22 mouse cellular contexts compared by ENCODE assay signal in genomic region chr3:41151989-41152388, GRCm38 (mm10).
DNase-seq lines count a peak whose midpoint lies in the region; ATAC-seq and TF ChIP-seq lines count a peak whose summit lies in the region.
"Had no signal": no experiment of that assay in that cellular context is flagged by ENCODE, and none has a peak within 500 bp of the region (broad histone marks: within the 10 kb centered on the region; RNA-seq: fewer than 3 reads in every experiment).

No protein-coding gene starts in this region.

- no peak for TF ChIP-seq CTCF in intestine, postnatal 0 days (IDR thresholded peaks at IDR 0.05; ENCODE audit: low read depth)
- no peak for TF ChIP-seq CTCF in stomach, postnatal 0 days (IDR thresholded peaks at IDR 0.05; ENCODE audit: low read depth)

- no peaks in the 10 kb centered on the region for H3K4me1 ChIP-seq in intestine, embryonic 14.5 days (replicated peaks; ENCODE audit: control insufficient read depth, insufficient read depth, low read length)
- H3K4me1 ChIP-seq in intestine, postnatal 0 days (replicated peaks; ENCODE audit: control insufficient read depth, insufficient read depth, low read length): 0 out of 2 replicates have a peak, but pooled peaks cover 3% of the 10 kb centered on the region
- H3K4me1 ChIP-seq in stomach, postnatal 0 days (replicated peaks; ENCODE audit: control insufficient read depth, insufficient read depth): no peaks in the 10 kb centered on the region
- H3K4me1 ChIP-seq: forebrain, embryonic 10.5 days; hindbrain, embryonic 12.5 days; hindbrain, embryonic 15.5 days had no signal

- H3K4me2 ChIP-seq in intestine, embryonic 14.5 days (ENCODE audit: low read length): no peak overlapping the region
- H3K4me2 ChIP-seq in intestine, postnatal 0 days (replicated peaks; ENCODE audit: low read depth): no peak overlapping the region
- H3K4me2 ChIP-seq in stomach, postnatal 0 days (replicated peaks; ENCODE audit: low read depth): no peak overlapping the region
- H3K4me2 ChIP-seq: heart, embryonic 13.5 days; hindbrain, embryonic 12.5 days; hindbrain, embryonic 15.5 days had no signal

- no peak overlapping the region for H3K4me3 ChIP-seq in intestine, embryonic 14.5 days (ENCODE audit: low read depth, low read length)
- no peak overlapping the region for H3K4me3 ChIP-seq in intestine, postnatal 0 days (ENCODE audit: low read depth, low read length)
- no peak overlapping the region for H3K4me3 ChIP-seq in stomach, postnatal 0 days (ENCODE audit: low read depth, low read length)
- H3K4me3 ChIP-seq: forebrain, embryonic 10.5 days; gastrocnemius, adult 2 months; heart, embryonic 13.5 days; hindbrain, embryonic 12.5 days; hindbrain, embryonic 15.5 days had no signal

- H3K27me3 ChIP-seq in intestine, embryonic 14.5 days (replicated peaks; ENCODE audit: control insufficient read depth, insufficient read depth, low read length): no peaks in the 10 kb centered on the region
- no peaks in the 10 kb centered on the region for H3K27me3 ChIP-seq in intestine, postnatal 0 days (replicated peaks; ENCODE audit: control insufficient read depth, insufficient read depth, low read length)
- H3K27me3 ChIP-seq in stomach, postnatal 0 days (ENCODE audit: control insufficient read depth, insufficient read depth, low read length): no peaks in the 10 kb centered on the region
- H3K27me3 ChIP-seq: heart, embryonic 13.5 days; hindbrain, embryonic 12.5 days; hindbrain, embryonic 15.5 days had no signal

- ATAC-seq in intestine, embryonic 14.5 days (replicated peaks; ENCODE audit: low FRiP score, low TSS enrichment, low read depth): no peak
- no peak for ATAC-seq in intestine, postnatal 0 days
- peak; percentile 88 for ATAC-seq in stomach, postnatal 0 days (ENCODE audit: low FRiP score, low TSS enrichment)
- ATAC-seq: activated CD4-positive, CD25-positive, alpha-beta regulatory T cell, adult 4 months; forebrain, embryonic 14.5 days; forebrain, postnatal 0 days had no signal

- intact Hi-C loops in heart, postnatal 14 days (cut with DNase I): no loop called here

- TF ChIP-seq EP300 in stomach, postnatal 0 days (optimal IDR thresholded peaks at IDR 0.05): no peak

- peak; percentile 24 for DNase-seq in heart, adult 11 months
- DNase-seq in heart, postnatal 14 days: no peak
- peak; percentile 44 for DNase-seq in intestine, embryonic 14.5 days (ENCODE audit: low spot score)
- DNase-seq in stomach, postnatal 0 days (ENCODE audit: low spot score): no peak
- no peak for DNase-seq in adrenal gland, adult (ENCODE audit: inconsistent age in 2 of 2, low spot score in 1 of 2)
- DNase-seq: adrenal gland, postnatal 10 days; adrenal gland, postnatal 36 days; cerebellum, adult 18-20 months; cerebellum, adult 9-10 months; cerebellum, postnatal 14 days; forebrain, postnatal 0 days; gastrocnemius, adult 2 months; gastrocnemius, postnatal 14 days; heart, adult 18-20 months; kidney, adult 11 months had no signal

- 21% methylated on average over 7 of the region's 7 CpGs for WGBS in intestine, embryonic 14.5 days
- 30% methylated on average over 7 of the region's 7 CpGs for WGBS in intestine, postnatal 0 days
- WGBS in stomach, postnatal 0 days: 26% methylated on average over 7 of the region's 7 CpGs

- no peaks in the 10 kb centered on the region for H3K36me3 ChIP-seq in intestine, embryonic 14.5 days (ENCODE audit: control insufficient read depth, insufficient read depth, low read length)
- no peaks in the 10 kb centered on the region for H3K36me3 ChIP-seq in intestine, postnatal 0 days (ENCODE audit: control insufficient read depth, insufficient read depth)
- no peaks in the 10 kb centered on the region for H3K36me3 ChIP-seq in stomach, postnatal 0 days (ENCODE audit: control insufficient read depth, insufficient read depth, low read length)
- H3K36me3 ChIP-seq: forebrain, embryonic 10.5 days; heart, embryonic 13.5 days; hindbrain, embryonic 12.5 days; hindbrain, embryonic 15.5 days had no signal

- no peak overlapping the region for H3K9ac ChIP-seq in intestine, embryonic 14.5 days (ENCODE audit: low read length)
- H3K9ac ChIP-seq in intestine, postnatal 0 days (ENCODE audit: low read depth, low read length): no peak overlapping the region
- H3K9ac ChIP-seq in stomach, postnatal 0 days (ENCODE audit: low read length): no peak overlapping the region
- H3K9ac ChIP-seq: forebrain, postnatal 0 days; heart, embryonic 13.5 days; hindbrain, embryonic 12.5 days; hindbrain, embryonic 15.5 days had no signal

- no peak overlapping the region for H3K27ac ChIP-seq in intestine, embryonic 14.5 days (ENCODE audit: low read depth)
- H3K27ac ChIP-seq in intestine, postnatal 0 days (ENCODE audit: low read depth, low read length): no peak overlapping the region
- H3K27ac ChIP-seq in stomach, postnatal 0 days (replicated peaks): no peak overlapping the region
- H3K27ac ChIP-seq: forebrain, embryonic 10.5 days; gastrocnemius, adult 2 months; heart, embryonic 13.5 days; hindbrain, embryonic 12.5 days; hindbrain, embryonic 15.5 days had no signal

- H3K9me3 ChIP-seq in intestine, embryonic 14.5 days (ENCODE audit: control insufficient read depth, low read length): no peaks in the 10 kb centered on the region
- no peaks in the 10 kb centered on the region for H3K9me3 ChIP-seq in intestine, postnatal 0 days (ENCODE audit: control insufficient read depth)
- no peaks in the 10 kb centered on the region for H3K9me3 ChIP-seq in stomach, postnatal 0 days (ENCODE audit: control insufficient read depth, low read length)
- H3K9me3 ChIP-seq: forebrain, embryonic 10.5 days; heart, embryonic 13.5 days; hindbrain, embryonic 12.5 days; hindbrain, embryonic 15.5 days had no signal

Comparison
In these comparisons a context has a peak if more than half of its experiments do, and no peak if none do; other contexts are left out.
1. DNase-seq: peak in heart, adult 11 months (single experiment) and intestine, embryonic 14.5 days (single experiment); none in heart, postnatal 14 days (0 of 2), stomach, postnatal 0 days (single experiment) and adrenal gland, adult (0 of 2).